Mouse (Mus musculus): ENCODE measurements at regions not wholly inside any gene's neighbourhood (a gene's known extent, or its start where the extent isn't known, plus 50 kb on each side); places are given as distances from the start of the nearest gene placed in this dataset. TPM values are rescaled to one million over a fixed set of nuclear protein-coding genes. Genes with fewer than 3 reads are reported as not detected.
"Not testable (repeated sequence)": the region's sequence is repeated elsewhere in the genome, so short reads cannot be mapped to it uniquely, and the experiment has no call there.

- Histone ChIP-seq H3K27me3 (ENCODE audit: control insufficient read depth, insufficient read depth, low read length) (no peaks in the 10 kb centered on the region), H3K27ac (replicated peaks) (no peak overlapping the region), H3K4me2 (replicated peaks; ENCODE audit: low read depth) (no peak overlapping the region), H3K4me1 (replicated peaks; ENCODE audit: control insufficient read depth, insufficient read depth) (no peaks in the 10 kb centered on the region), H3K4me3 (ENCODE audit: low read depth, low read length) (no peak overlapping the region), H3K9me3 (ENCODE audit: control insufficient read depth, low read length) (no peaks in the 10 kb centered on the region), H3K36me3 (ENCODE audit: control insufficient read depth, insufficient read depth, low read length) (no peaks in the 10 kb centered on the region), H3K9ac (ENCODE audit: low read length) (no peak overlapping the region)
- WGBS = 41% methylated on average over 1 of the region's 1 CpGs
- TF ChIP-seq EP300 (optimal IDR thresholded peaks at IDR 0.05) (no peak), CTCF (IDR thresholded peaks at IDR 0.05; ENCODE audit: low read depth) (no peak)
- DNase-seq (ENCODE audit: low spot score) (no peak), ATAC-seq (ENCODE audit: low FRiP score, low TSS enrichment) (no peak)
Measured at GRCm38 (mm10) chr12:15064351-15064750, 752.4 kb downstream of the Trib2 start.

GRCm38 (mm10) chr12:15051387-15051786 is 765.3 kb downstream of the Trib2 start:
- Histone ChIP-seq H3K27ac (replicated peaks) (no peak overlapping the region), H3K4me3 (ENCODE audit: low read depth, low read length) (no peak overlapping the region), H3K9me3 (ENCODE audit: control insufficient read depth, low read length) (no peaks in the 10 kb centered on the region), H3K4me1 (replicated peaks; ENCODE audit: control insufficient read depth, insufficient read depth) (no peaks in the 10 kb centered on the region), H3K36me3 (ENCODE audit: control insufficient read depth, insufficient read depth, low read length) (no peaks in the 10 kb centered on the region), H3K9ac (ENCODE audit: low read length) (no peak overlapping the region), H3K27me3 (ENCODE audit: control insufficient read depth, insufficient read depth, low read length) (no peaks in the 10 kb centered on the region), H3K4me2 (replicated peaks; ENCODE audit: low read depth) (no peak overlapping the region)
- DNase-seq (ENCODE audit: low spot score) = no peak
- no peak for TF ChIP-seq CTCF (IDR thresholded peaks at IDR 0.05; ENCODE audit: low read depth)
- TF ChIP-seq EP300 (optimal IDR thresholded peaks at IDR 0.05) = no peak
- ATAC-seq (ENCODE audit: low FRiP score, low TSS enrichment) = no peak
- 88% methylated on average over 5 of the region's 5 CpGs for WGBS

DNA sequence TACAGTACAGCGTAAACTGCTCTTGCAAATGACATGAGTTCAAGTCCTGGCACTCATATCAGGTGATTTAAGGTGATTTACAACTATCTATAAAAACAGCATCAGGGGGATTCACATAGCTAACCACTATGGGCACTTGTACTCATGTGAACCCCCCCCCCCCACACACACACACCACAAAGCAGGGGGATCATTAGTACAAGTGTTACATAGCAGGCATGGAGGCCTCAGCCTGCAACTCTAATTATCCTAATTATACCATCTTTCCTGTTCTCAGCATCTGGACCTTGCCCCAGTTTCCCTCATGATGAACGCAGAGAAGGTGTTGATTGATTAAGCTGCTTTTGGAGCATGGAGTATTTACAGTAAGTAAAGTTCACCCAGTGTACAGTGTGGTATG is 773.5 kb downstream of the Trib2 start:
- Histone ChIP-seq H3K4me1 (replicated peaks; ENCODE audit: control insufficient read depth, insufficient read depth) (no peaks in the 10 kb centered on the region), H3K27ac (replicated peaks) (no peak overlapping the region), H3K4me3 (ENCODE audit: low read depth, low read length) (no peak overlapping the region), H3K9me3 (ENCODE audit: control insufficient read depth, low read length) (no peaks in the 10 kb centered on the region), H3K4me2 (replicated peaks; ENCODE audit: low read depth) (no peak overlapping the region), H3K27me3 (ENCODE audit: control insufficient read depth, insufficient read depth, low read length) (no peaks in the 10 kb centered on the region), H3K9ac (ENCODE audit: low read length) (no peak overlapping the region), H3K36me3 (ENCODE audit: control insufficient read depth, insufficient read depth, low read length) (no peaks in the 10 kb centered on the region)
- WGBS = 71% methylated on average over 2 of the region's 2 CpGs
- DNase-seq (ENCODE audit: low spot score) (no peak), ATAC-seq (ENCODE audit: low FRiP score, low TSS enrichment) (no peak)
- no peak for TF ChIP-seq CTCF (IDR thresholded peaks at IDR 0.05; ENCODE audit: low read depth)
- no peak for TF ChIP-seq EP300 (optimal IDR thresholded peaks at IDR 0.05)

GRCm38 (mm10) chr12:15011091-15011490 is 805.6 kb downstream of the Trib2 start:
- Histone ChIP-seq H3K9ac (ENCODE audit: low read length) (no peak overlapping the region), H3K36me3 (ENCODE audit: control insufficient read depth, insufficient read depth, low read length) (no peaks in the 10 kb centered on the region), H3K4me1 (replicated peaks; ENCODE audit: control insufficient read depth, insufficient read depth) (no peaks in the 10 kb centered on the region), H3K9me3 (ENCODE audit: control insufficient read depth, low read length) (no peaks in the 10 kb centered on the region), H3K4me3 (ENCODE audit: low read depth, low read length) (no peak overlapping the region), H3K27me3 (ENCODE audit: control insufficient read depth, insufficient read depth, low read length) (no peaks in the 10 kb centered on the region), H3K27ac (replicated peaks) (no peak overlapping the region), H3K4me2 (replicated peaks; ENCODE audit: low read depth) (no peak overlapping the region)
- TF ChIP-seq CTCF (IDR thresholded peaks at IDR 0.05; ENCODE audit: low read depth) (no peak), EP300 (optimal IDR thresholded peaks at IDR 0.05) (no peak)
- no peak for DNase-seq (ENCODE audit: low spot score)
- no peak for ATAC-seq (ENCODE audit: low FRiP score, low TSS enrichment)

GRCm38 (mm10) chr12:15002401-15002800 is 814.3 kb downstream of the Trib2 start:
- H3K36me3 ChIP-seq (ENCODE audit: control insufficient read depth, insufficient read depth, low read length); H3K9me3 ChIP-seq (ENCODE audit: control insufficient read depth, low read length); ATAC-seq (ENCODE audit: low FRiP score, low TSS enrichment); DNase-seq (ENCODE audit: low spot score); H3K4me2 ChIP-seq (replicated peaks; ENCODE audit: low read depth); H3K4me1 ChIP-seq (replicated peaks; ENCODE audit: control insufficient read depth, insufficient read depth); H3K27me3 ChIP-seq (ENCODE audit: control insufficient read depth, insufficient read depth, low read length); H3K27ac ChIP-seq (replicated peaks); H3K9ac ChIP-seq (ENCODE audit: low read length); H3K4me3 ChIP-seq (ENCODE audit: low read depth, low read length): not testable (repeated sequence)
- WGBS = 48% methylated on average over 1 of the region's 1 CpGs

Small RNA genes lying in the stretch of these regions (microRNA-seq; reads per million reads assigned to microRNA genes)
- gene Gm27682 = not detected
